Mouse (Mus musculus) kidney, adult 8-10 months (tissue): Measurements from ENCODE around the gene Skint7.
"Not testable (repeated sequence)": the region's sequence is repeated elsewhere in the genome, so short reads cannot be mapped to it uniquely, and the experiment has no call there.

Experiments used
- DNase-seq, 2 experiments: peaks; one replicate each; pipeline ENCODE4 v3.0.0; 2022

The Skint7 gene

GRCm38 (mm10) chr4:111972623-111973022 is at the start of gene Skint7:
TSS of gene Skint7 (plus strand) at chr4:111972923.
- DNase-seq, result no peak

DNA sequence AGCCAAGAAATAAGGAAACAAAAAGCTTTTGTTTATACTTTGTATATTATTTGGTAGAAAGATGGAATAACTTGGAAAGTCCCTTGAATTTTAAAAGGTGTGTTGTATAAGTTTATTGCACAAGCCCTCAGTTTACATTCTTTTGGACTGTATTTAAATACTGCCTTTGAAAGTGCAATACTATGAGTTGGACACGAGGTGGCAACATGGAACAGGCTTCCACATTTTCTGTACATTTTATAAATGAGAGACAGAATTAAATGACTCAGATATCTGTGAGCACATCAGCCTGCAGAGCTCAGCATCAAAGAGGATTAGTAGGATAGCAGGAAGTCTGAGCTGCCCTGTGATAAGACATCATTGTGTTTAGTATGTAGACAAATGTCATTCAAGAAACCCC is 11.4 kb upstream of the Skint7 start:
- no peak for DNase-seq

- not testable (repeated sequence) for DNase-seq
Measured at GRCm38 (mm10) chr4:111963241-111963640, 9.5 kb upstream of the Skint7 start.

DNA sequence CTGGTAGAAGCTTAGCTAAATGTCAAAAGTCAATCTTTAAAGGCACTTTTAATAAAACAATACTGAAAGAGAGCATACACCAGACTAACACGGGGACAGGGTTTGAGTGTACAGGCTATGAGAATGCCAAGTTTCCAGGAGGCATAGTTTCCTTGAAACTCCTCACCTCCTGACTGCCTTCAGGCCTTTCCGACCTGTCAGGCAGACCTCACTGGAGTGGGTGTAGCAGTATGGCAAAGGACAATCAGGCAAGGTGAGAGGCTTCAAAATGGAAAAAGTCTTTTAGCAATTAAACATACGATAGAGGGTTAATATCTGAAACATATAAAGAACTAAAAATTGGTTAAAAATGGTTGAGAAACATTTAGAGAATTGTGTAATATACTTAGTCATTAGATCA is 9.1 kb upstream of the Skint7 start:
- DNase-seq, result no peak

- DNase-seq, result no peak
Measured at GRCm38 (mm10) chr4:112005969-112006368, 33.2 kb downstream of the Skint7 start, which contains the start of gene Skint1. TSS of gene Skint1 (plus strand) at chr4:112006269.
